Mouse (Mus musculus) layer of hippocampus, postnatal 36 days (tissue): ENCODE results near the gene Myo18a. TPM values are rescaled to one million over a fixed set of nuclear protein-coding genes. Genes with fewer than 3 reads are reported as not detected.
"Not testable (repeated sequence)": the region's sequence is repeated elsewhere in the genome, so short reads cannot be mapped to it uniquely, and the experiment has no call there.

Source experiments
- DNase-seq, 2 experiments: peaks; one replicate each; pipeline ENCODE4 v3.0.0; 2022
- total RNA-seq, 2 experiments: library from RNA; stranded (reverse); gene quantifications; 2 replicates each; pipeline ENCODE4 v1.2.3; 2021

Myo18a gene
- total RNA-seq = 100 to 1,000 TPM; 136 to 158 TPM

GRCm38 (mm10) chr11:77762783-77763672, at the start of gene Myo18a:
Myo18a (plus strand) TSS chr11:77763246.
- peak; percentile 78 to 81 for DNase-seq

- no peak for DNase-seq
Observed at GRCm38 (mm10) chr11:77713736-77714135, 49.3 kb upstream of the Myo18a start.

- DNase-seq = no peak
Observed at GRCm38 (mm10) chr11:77719055-77719454, 44.0 kb upstream of the Myo18a start.

- DNase-seq = no peak
Observed at GRCm38 (mm10) chr11:77721389-77721788, 41.7 kb upstream of the Myo18a start.

GRCm38 (mm10) chr11:77724766-77725165, 38.3 kb upstream of the Myo18a start:
- no peak for DNase-seq

GRCm38 (mm10) chr11:77725183-77725582, 37.9 kb upstream of the Myo18a start, which contains the start of gene Cryba1:
Cryba1 (minus strand) TSS chr11:77725283.
- no peak for DNase-seq

- DNase-seq = no peak
Observed at GRCm38 (mm10) chr11:77728587-77728986, 34.5 kb upstream of the Myo18a start.

GRCm38 (mm10) chr11:77737289-77737688, 25.8 kb upstream of the Myo18a start:
- DNase-seq = peak; percentile 77 to 80

GRCm38 (mm10) chr11:77738555-77738954, 24.5 kb upstream of the Myo18a start:
- DNase-seq = no peak

GRCm38 (mm10) chr11:77743966-77744365, 19.1 kb upstream of the Myo18a start:
- DNase-seq = no peak

GRCm38 (mm10) chr11:77746652-77747051, 16.4 kb upstream of the Myo18a start:
- no peak for DNase-seq

GRCm38 (mm10) chr11:77747103-77747502, 15.9 kb upstream of the Myo18a start:
- not testable (repeated sequence) for DNase-seq

- no peak for DNase-seq
Observed at GRCm38 (mm10) chr11:77748996-77749395, 14.1 kb upstream of the Myo18a start.

GRCm38 (mm10) chr11:77752525-77752924, 10.5 kb upstream of the Myo18a start:
- no peak for DNase-seq

- no peak for DNase-seq
Observed at GRCm38 (mm10) chr11:77753469-77753868, 9.6 kb upstream of the Myo18a start.

GRCm38 (mm10) chr11:77760031-77760430, 3.0 kb upstream of the Myo18a start:
- DNase-seq = no peak

- DNase-seq = peak in 1 of 2 experiments; percentile 32
Observed at GRCm38 (mm10) chr11:77763673-77764340, 761 bp downstream of the Myo18a start.

- DNase-seq = peak in 1 of 2 experiments; percentile 45
Observed at GRCm38 (mm10) chr11:77764694-77765458, 1.8 kb downstream of the Myo18a start.

GRCm38 (mm10) chr11:77765459-77765777, 2.4 kb downstream of the Myo18a start:
- DNase-seq = no peak

GRCm38 (mm10) chr11:77766351-77767001, 3.4 kb downstream of the Myo18a start:
- DNase-seq = peak in 1 of 2 experiments; percentile 32

- DNase-seq = no peak
Observed at GRCm38 (mm10) chr11:77769496-77769895, 6.5 kb downstream of the Myo18a start.

GRCm38 (mm10) chr11:77770346-77770745, 7.3 kb downstream of the Myo18a start:
- DNase-seq = no peak
